Mouse (Mus musculus) limb, embryonic 15.5 days (tissue): ENCODE measurements around the gene Fcho1. TPM values are rescaled to one million over a fixed set of nuclear protein-coding genes. Genes with fewer than 3 reads are reported as not detected.
A peak's percentile ranks its signal among the peaks of the same experiment; 100 is the strongest.
"Not testable (repeated sequence)": the region's sequence is repeated elsewhere in the genome, so short reads cannot be mapped to it uniquely, and the experiment has no call there.

Experiments
- ATAC-seq: fragments of 200-750 bp; cut with Nextera tagmentation; 2 replicates; pipeline ENCODE4 v1.8.0; 2017; ENCODE audit warnings: low read depth, moderate TSS enrichment; ENCODE audit not compliant: insufficient number of reproducible peaks, low FRiP score, low TSS enrichment
- H3K27ac ChIP-seq: fragments of 300-500 bp; sonication (generic); 2 replicates; pipeline ENCODE4 v1.5.1; 2015; ENCODE audit warnings: moderate library complexity, mild to moderate bottlenecking, inconsistent platforms
- H3K27me3 ChIP-seq: fragments of 300-500 bp; sonication (generic); 2 replicates; pipeline ENCODE4 v1.6.1; 2015; ENCODE audit warnings: inconsistent platforms
- H3K36me3 ChIP-seq: fragments of 300-500 bp; sonication (generic); 2 replicates; pipeline ENCODE4 v1.6.1; 2015; ENCODE audit warnings: inconsistent platforms
- H3K4me1 ChIP-seq: fragments of 300-500 bp; sonication (generic); 2 replicates; pipeline ENCODE4 v1.6.1; 2015; ENCODE audit warnings: inconsistent platforms
- H3K4me2 ChIP-seq: fragments of 300-500 bp; sonication (generic); 2 replicates; pipeline ENCODE4 v1.6.1; 2015; ENCODE audit warnings: mild to moderate bottlenecking, inconsistent platforms
- H3K4me3 ChIP-seq: fragments of 300-500 bp; sonication (generic); 2 replicates; pipeline ENCODE4 v1.5.1; 2015; ENCODE audit warnings: mild to moderate bottlenecking, inconsistent platforms
- H3K9ac ChIP-seq: fragments of 300-500 bp; sonication (generic); 2 replicates; pipeline ENCODE4 v1.6.1; 2015; ENCODE audit warnings: inconsistent platforms
- H3K9me3 ChIP-seq: fragments of 300-500 bp; sonication (generic); 2 replicates; pipeline ENCODE4 v1.6.1; 2016; ENCODE audit warnings: inconsistent platforms
- WGBS: fragments of 180-500 bp; shearing (Covaris S2); methylation state at CpG from one replicate; pipeline ENCODE4 v1.1.7; 2015; 5-methylcytosine and 5-hydroxymethylcytosine counted together
- polyA plus RNA-seq: library from polyadenylated mRNA; unstranded; fragments of >200 nt; fragmentation: Nextera tagmentation; extraction: Ambion mirVana; gene quantifications from 2 replicates; pipeline ENCODE4 v1.2.1, GENCODE M21; 2015

Fcho1 gene
- polyA plus RNA-seq, 1 experiment from 2014 or later: 7.7 TPM

GRCm38 (mm10) chr8:71741226-71741625 lies 15.7 kb upstream of the Fcho1 start:
- Histone ChIP-seq H3K4me3 (no peak overlapping the region), H3K9me3 (no peaks in the 10 kb centered on the region), H3K4me2 (peak overlapping the region; percentile 42), H3K27me3 (no peaks in the 10 kb centered on the region; the same call in 1 of the 2 replicates), H3K27ac (no peak overlapping the region), H3K9ac (no peak overlapping the region), H3K4me1 (peaks cover 8% of the 10 kb centered on the region), H3K36me3 (no peaks in the 10 kb centered on the region)
- 41% methylated on average over 3 of the region's 3 CpGs for WGBS
- ATAC-seq: no peak

- 0 out of 2 replicates have a peak, but pooled peaks have one; percentile 44 for ATAC-seq
- not testable (repeated sequence) for H3K4me2 ChIP-seq, H3K4me1 ChIP-seq, H3K4me3 ChIP-seq, H3K27ac ChIP-seq, H3K9me3 ChIP-seq, H3K27me3 ChIP-seq, H3K36me3 ChIP-seq, H3K9ac ChIP-seq
Measured at GRCm38 (mm10) chr8:71738316-71738715, 12.8 kb upstream of the Fcho1 start.

GRCm38 (mm10) chr8:71731652-71732230 lies 6.2 kb upstream of the Fcho1 start:
- Histone ChIP-seq H3K36me3 (no peaks in the 10 kb centered on the region), H3K4me1 (peaks cover 12% of the 10 kb centered on the region), H3K9ac (no peak overlapping the region), H3K27me3 (peaks cover 19% of the 10 kb centered on the region), H3K27ac (no peak overlapping the region), H3K4me3 (no peak overlapping the region), H3K4me2 (no peak overlapping the region), H3K9me3 (no peaks in the 10 kb centered on the region)
- 51% methylated on average over 3 of the region's 3 CpGs for WGBS
- ATAC-seq: no peak

GRCm38 (mm10) chr8:71728826-71729620 lies 3.5 kb upstream of the Fcho1 start:
- Histone ChIP-seq H3K4me1 (peaks cover 23% of the 10 kb centered on the region), H3K9me3 (no peaks in the 10 kb centered on the region), H3K27ac (no peak overlapping the region), H3K36me3 (no peaks in the 10 kb centered on the region), H3K4me3 (peak overlapping the region; percentile 28; the same call in 1 of the 2 replicates), H3K4me2 (peak overlapping the region; percentile 55), H3K9ac (no peak overlapping the region), H3K27me3 (peaks cover 46% of the 10 kb centered on the region)
- no peak for ATAC-seq
- WGBS: 4% methylated on average over 16 of the region's 16 CpGs

- Histone ChIP-seq H3K9ac (no peak overlapping the region), H3K27me3 (peaks cover 48% of the 10 kb centered on the region)
Measured at GRCm38 (mm10) chr8:71728240-71728785, 2.8 kb upstream of the Fcho1 start.

GRCm38 (mm10) chr8:71724389-71724788 lies 1.1 kb downstream of the Fcho1 start:
- H3K4me3 ChIP-seq: peak overlapping the region; percentile 56; the same call in 1 of the 2 replicates
- no peaks in the 10 kb centered on the region for H3K9me3 ChIP-seq
- H3K36me3 ChIP-seq: no peaks in the 10 kb centered on the region
- H3K4me1 ChIP-seq: peaks cover 22% of the 10 kb centered on the region
- H3K27me3 ChIP-seq: peaks cover 48% of the 10 kb centered on the region
- WGBS: 70% methylated on average over 4 of the region's 4 CpGs
- no peak overlapping the region for H3K27ac ChIP-seq
- no peak overlapping the region for H3K9ac ChIP-seq
- no peak overlapping the region for H3K4me2 ChIP-seq
- no peak for ATAC-seq

More at GRCm38 (mm10) chr8:71728240-71728785, 2.8 kb upstream of the Fcho1 start:
- Histone ChIP-seq H3K9me3 (no peaks in the 10 kb centered on the region), H3K4me3 (peak overlapping the region; percentile 28), H3K4me1 (peaks cover 23% of the 10 kb centered on the region), H3K27ac (no peak overlapping the region), H3K4me2 (peak overlapping the region; percentile 55), H3K36me3 (no peaks in the 10 kb centered on the region)
- ATAC-seq: no peak
- WGBS: 7% methylated on average over 19 of the region's 21 CpGs

- WGBS: 63% methylated on average over 14 of the region's 14 CpGs
Measured at GRCm38 (mm10) chr8:71723047-71723551, 2.4 kb downstream of the Fcho1 start.

GRCm38 (mm10) chr8:71719928-71720457 lies 5.5 kb downstream of the Fcho1 start:
- Histone ChIP-seq H3K9me3 (no peaks in the 10 kb centered on the region), H3K36me3 (no peaks in the 10 kb centered on the region), H3K27ac (no peak overlapping the region), H3K27me3 (peaks cover 13% of the 10 kb centered on the region), H3K4me1 (peaks cover 2% of the 10 kb centered on the region), H3K4me3 (no peak overlapping the region), H3K9ac (no peak overlapping the region), H3K4me2 (no peak overlapping the region)
- 35% methylated on average over 7 of the region's 7 CpGs for WGBS
- ATAC-seq: no peak

More at GRCm38 (mm10) chr8:71723047-71723551, 2.4 kb downstream of the Fcho1 start:
- H3K4me2 ChIP-seq: no peak overlapping the region
- no peak for ATAC-seq
- H3K27ac ChIP-seq: no peak overlapping the region
- no peaks in the 10 kb centered on the region for H3K36me3 ChIP-seq
- H3K4me1 ChIP-seq: peaks cover 12% of the 10 kb centered on the region
- peaks cover 43% of the 10 kb centered on the region for H3K27me3 ChIP-seq
- no peak overlapping the region for H3K4me3 ChIP-seq
- no peak overlapping the region for H3K9ac ChIP-seq
- H3K9me3 ChIP-seq: no peaks in the 10 kb centered on the region

- ATAC-seq: no peak
- Histone ChIP-seq H3K27me3 (peaks cover 5% of the 10 kb centered on the region), H3K4me3 (no peak overlapping the region), H3K9ac (no peak overlapping the region), H3K4me2 (no peak overlapping the region), H3K27ac (no peak overlapping the region), H3K36me3 (no peaks in the 10 kb centered on the region), H3K9me3 (no peaks in the 10 kb centered on the region), H3K4me1 (no peaks in the 10 kb centered on the region)
- WGBS: 63% methylated on average over 4 of the region's 4 CpGs
Measured at GRCm38 (mm10) chr8:71719218-71719617, 6.3 kb downstream of the Fcho1 start.

GRCm38 (mm10) chr8:71718252-71718651 lies 7.3 kb downstream of the Fcho1 start:
- 32% methylated on average over 3 of the region's 3 CpGs for WGBS
- Histone ChIP-seq H3K4me1 (no peaks in the 10 kb centered on the region), H3K27me3 (0 out of 2 replicates have a peak, but pooled peaks cover 1% of the 10 kb centered on the region), H3K4me3 (no peak overlapping the region), H3K36me3 (no peaks in the 10 kb centered on the region), H3K9ac (no peak overlapping the region), H3K27ac (no peak overlapping the region), H3K4me2 (no peak overlapping the region), H3K9me3 (no peaks in the 10 kb centered on the region)
- ATAC-seq: no peak

GRCm38 (mm10) chr8:71717096-71717495 lies 8.4 kb downstream of the Fcho1 start:
- Histone ChIP-seq H3K4me1 (no peaks in the 10 kb centered on the region), H3K9ac (no peak overlapping the region), H3K36me3 (no peaks in the 10 kb centered on the region), H3K27ac (no peak overlapping the region), H3K9me3 (no peaks in the 10 kb centered on the region), H3K4me2 (no peak overlapping the region), H3K4me3 (no peak overlapping the region), H3K27me3 (no peaks in the 10 kb centered on the region)
- WGBS: 84% methylated on average over 12 of the region's 12 CpGs
- no peak for ATAC-seq
